Mouse (Mus musculus): ENCODE results near the gene Fgr. TPM values are rescaled to one million over a fixed set of nuclear protein-coding genes. Genes with fewer than 3 reads are reported as not detected.
"Not testable (repeated sequence)": the region's sequence is repeated elsewhere in the genome, so short reads cannot be mapped to it uniquely, and the experiment has no call there.

The Fgr gene
- 0.48 and 0.85 TPM in 2 replicates for polyA plus RNA-seq (2014; fragmentation: Nextera tagmentation; extraction: Ambion mirVana)

DNA sequence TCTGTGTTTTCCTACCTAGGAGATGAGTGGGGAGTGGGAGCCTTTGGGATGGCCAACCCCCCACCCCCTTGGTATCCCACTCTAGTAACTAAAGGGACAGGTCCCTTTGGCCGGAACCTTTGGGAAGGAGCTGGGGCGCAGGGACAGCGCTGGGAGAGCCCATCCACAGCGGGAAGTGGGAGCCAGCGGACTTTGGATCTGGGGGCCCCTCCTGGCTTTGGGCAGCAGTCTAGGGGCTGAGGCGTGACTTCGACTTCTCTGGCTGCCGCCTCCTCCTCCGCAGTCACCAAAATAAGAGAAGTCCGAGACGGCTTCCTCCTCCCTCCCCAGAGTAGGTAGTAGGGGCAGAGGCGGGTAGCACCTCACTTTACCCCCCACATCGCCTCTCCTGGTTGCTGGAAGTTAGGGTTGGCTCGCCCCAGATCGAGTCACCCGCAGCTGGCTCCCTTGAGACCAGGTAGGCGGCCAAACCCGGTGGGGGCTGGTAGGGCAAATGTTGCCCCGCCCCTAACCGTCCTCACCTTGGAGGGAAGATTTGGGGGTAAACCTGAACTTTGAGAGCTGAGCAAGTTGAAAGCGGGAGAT lies at the start of gene Fgr:
Gene Fgr (plus strand): TSS at position 282 of the 585 bp plus-strand sequence.
- no peak for DNase-seq (ENCODE audit: low spot score)
- H3K9ac ChIP-seq (ENCODE audit: low read depth, low read length), result 0 out of 2 replicates have a peak within 1 kb of the TSS, but pooled peaks have one; percentile 41
- peak within 1 kb of the TSS; percentile 10 for H3K4me3 ChIP-seq (ENCODE audit: low read depth, low read length)
- H3K9me3 ChIP-seq (ENCODE audit: control insufficient read depth, low read length), result no peaks in the 10 kb centered on the region
- peaks cover 15% of the 10 kb centered on the region for H3K4me1 ChIP-seq (ENCODE audit: control insufficient read depth, insufficient read depth, low read length)
- no peak for ATAC-seq (ENCODE audit: low read depth)
- H3K36me3 ChIP-seq (ENCODE audit: control insufficient read depth, insufficient read depth, low read length), result no peaks in the 10 kb centered on the region
- no peak within 1 kb of the TSS for H3K27ac ChIP-seq (replicated peaks; ENCODE audit: low read depth, low read length)
- H3K27me3 ChIP-seq (replicated peaks; ENCODE audit: control insufficient read depth, insufficient read depth, low read length), result peaks cover 23% of the 10 kb centered on the region; the same call in 1 of the 2 replicates
- peak within 1 kb of the TSS; percentile 39 for H3K4me2 ChIP-seq (ENCODE audit: low read depth, low read length)
- WGBS, result 13% methylated on average over 21 of the region's 21 CpGs

- 79% methylated on average over 2 of the region's 2 CpGs for WGBS
- H3K36me3 ChIP-seq (ENCODE audit: control insufficient read depth, insufficient read depth, low read length); ATAC-seq (ENCODE audit: low read depth); DNase-seq (ENCODE audit: low spot score); H3K4me2 ChIP-seq (ENCODE audit: low read depth, low read length); H3K27me3 ChIP-seq (replicated peaks; ENCODE audit: control insufficient read depth, insufficient read depth, low read length); H3K4me3 ChIP-seq (ENCODE audit: low read depth, low read length); H3K4me1 ChIP-seq (ENCODE audit: control insufficient read depth, insufficient read depth, low read length); H3K27ac ChIP-seq (replicated peaks; ENCODE audit: low read depth, low read length); H3K9ac ChIP-seq (ENCODE audit: low read depth, low read length); H3K9me3 ChIP-seq (ENCODE audit: control insufficient read depth, low read length): not testable (repeated sequence)
Measured at GRCm38 (mm10) chr4:132926520-132926919, 47.4 kb upstream of the Fgr start.

DNA sequence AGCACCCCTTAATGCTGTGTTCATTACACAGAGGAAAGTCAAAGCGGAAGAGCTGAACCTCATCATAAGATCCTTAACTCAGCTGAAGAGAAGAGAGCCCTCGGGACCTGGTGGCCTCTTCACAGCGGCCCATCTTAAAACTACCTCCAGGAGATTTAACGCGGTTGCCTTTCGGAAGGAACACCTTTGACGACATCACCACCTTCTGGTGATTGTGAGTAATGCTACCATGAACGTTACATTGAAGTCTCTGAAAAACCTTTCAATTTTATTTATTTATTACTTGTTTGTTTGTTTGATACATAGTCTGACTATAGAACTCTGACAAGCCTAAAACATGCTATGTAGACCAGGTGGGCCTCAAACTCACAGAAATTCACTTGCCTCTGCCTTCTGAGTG lies 43.1 kb upstream of the Fgr start:
- no peak for ATAC-seq (ENCODE audit: low read depth)

GRCm38 (mm10) chr4:132932752-132933404 lies 41.0 kb upstream of the Fgr start:
- no peak overlapping the region for H3K27ac ChIP-seq (replicated peaks; ENCODE audit: low read depth, low read length)
- H3K9me3 ChIP-seq (ENCODE audit: control insufficient read depth, low read length), result no peaks in the 10 kb centered on the region
- H3K4me2 ChIP-seq (ENCODE audit: low read depth, low read length), result no peak overlapping the region
- H3K4me1 ChIP-seq (ENCODE audit: control insufficient read depth, insufficient read depth, low read length), result no peaks in the 10 kb centered on the region
- H3K27me3 ChIP-seq (replicated peaks; ENCODE audit: control insufficient read depth, insufficient read depth, low read length), result no peaks in the 10 kb centered on the region
- no peak for DNase-seq (ENCODE audit: low spot score)
- no peak for ATAC-seq (ENCODE audit: low read depth)
- WGBS, result 79% methylated on average over 4 of the region's 4 CpGs
- H3K9ac ChIP-seq (ENCODE audit: low read depth, low read length), result no peak overlapping the region
- H3K4me3 ChIP-seq (ENCODE audit: low read depth, low read length), result no peak overlapping the region
- no peaks in the 10 kb centered on the region for H3K36me3 ChIP-seq (ENCODE audit: control insufficient read depth, insufficient read depth, low read length)

More for the DNA sequence above, 43.1 kb upstream of the Fgr start:
- H3K9ac ChIP-seq (ENCODE audit: low read depth, low read length), result no peak overlapping the region
- no peak overlapping the region for H3K4me2 ChIP-seq (ENCODE audit: low read depth, low read length)
- H3K4me3 ChIP-seq (ENCODE audit: low read depth, low read length), result no peak overlapping the region
- no peak overlapping the region for H3K27ac ChIP-seq (replicated peaks; ENCODE audit: low read depth, low read length)
- H3K36me3 ChIP-seq (ENCODE audit: control insufficient read depth, insufficient read depth, low read length), result no peaks in the 10 kb centered on the region
- no peaks in the 10 kb centered on the region for H3K27me3 ChIP-seq (replicated peaks; ENCODE audit: control insufficient read depth, insufficient read depth, low read length)
- no peaks in the 10 kb centered on the region for H3K9me3 ChIP-seq (ENCODE audit: control insufficient read depth, low read length)
- no peaks in the 10 kb centered on the region for H3K4me1 ChIP-seq (ENCODE audit: control insufficient read depth, insufficient read depth, low read length)
- peak; percentile 57 for DNase-seq (ENCODE audit: low spot score)
- 7% methylated on average over 8 of the region's 8 CpGs for WGBS

GRCm38 (mm10) chr4:132934639-132935038 lies 39.3 kb upstream of the Fgr start:
- H3K27me3 ChIP-seq (replicated peaks; ENCODE audit: control insufficient read depth, insufficient read depth, low read length), result no peaks in the 10 kb centered on the region
- no peak overlapping the region for H3K27ac ChIP-seq (replicated peaks; ENCODE audit: low read depth, low read length)
- peaks cover 8% of the 10 kb centered on the region; the same call in 1 of the 2 replicates for H3K4me1 ChIP-seq (ENCODE audit: control insufficient read depth, insufficient read depth, low read length)
- 28% methylated on average over 7 of the region's 7 CpGs for WGBS
- H3K9me3 ChIP-seq (ENCODE audit: control insufficient read depth, low read length), result no peaks in the 10 kb centered on the region
- H3K4me2 ChIP-seq (ENCODE audit: low read depth, low read length), result no peak overlapping the region
- no peak overlapping the region for H3K9ac ChIP-seq (ENCODE audit: low read depth, low read length)
- DNase-seq (ENCODE audit: low spot score) (peak; percentile 9), ATAC-seq (ENCODE audit: low read depth) (no peak)
- H3K36me3 ChIP-seq (ENCODE audit: control insufficient read depth, insufficient read depth, low read length), result no peaks in the 10 kb centered on the region
- H3K4me3 ChIP-seq (ENCODE audit: low read depth, low read length), result no peak overlapping the region

GRCm38 (mm10) chr4:132938181-132938941 lies 35.5 kb upstream of the Fgr start:
- Histone ChIP-seq H3K9ac (ENCODE audit: low read depth, low read length) (peak overlapping the region; percentile 17; the same call in 1 of the 2 replicates), H3K4me1 (ENCODE audit: control insufficient read depth, insufficient read depth, low read length) (peaks cover 8% of the 10 kb centered on the region; the same call in 1 of the 2 replicates), H3K27me3 (replicated peaks; ENCODE audit: control insufficient read depth, insufficient read depth, low read length) (0 out of 2 replicates have a peak, but pooled peaks cover 6% of the 10 kb centered on the region), H3K36me3 (ENCODE audit: control insufficient read depth, insufficient read depth, low read length) (no peaks in the 10 kb centered on the region), H3K4me2 (ENCODE audit: low read depth, low read length) (peak overlapping the region; percentile 43), H3K27ac (replicated peaks; ENCODE audit: low read depth, low read length) (peak overlapping the region; percentile 84), H3K9me3 (ENCODE audit: control insufficient read depth, low read length) (no peaks in the 10 kb centered on the region), H3K4me3 (ENCODE audit: low read depth, low read length) (0 out of 2 replicates have a peak overlapping the region, but pooled peaks have one; percentile 9)
- DNase-seq (ENCODE audit: low spot score) (peak; percentile 85), ATAC-seq (ENCODE audit: low read depth) (peak; percentile 88)
- WGBS, result 15% methylated on average over 12 of the region's 12 CpGs

DNA sequence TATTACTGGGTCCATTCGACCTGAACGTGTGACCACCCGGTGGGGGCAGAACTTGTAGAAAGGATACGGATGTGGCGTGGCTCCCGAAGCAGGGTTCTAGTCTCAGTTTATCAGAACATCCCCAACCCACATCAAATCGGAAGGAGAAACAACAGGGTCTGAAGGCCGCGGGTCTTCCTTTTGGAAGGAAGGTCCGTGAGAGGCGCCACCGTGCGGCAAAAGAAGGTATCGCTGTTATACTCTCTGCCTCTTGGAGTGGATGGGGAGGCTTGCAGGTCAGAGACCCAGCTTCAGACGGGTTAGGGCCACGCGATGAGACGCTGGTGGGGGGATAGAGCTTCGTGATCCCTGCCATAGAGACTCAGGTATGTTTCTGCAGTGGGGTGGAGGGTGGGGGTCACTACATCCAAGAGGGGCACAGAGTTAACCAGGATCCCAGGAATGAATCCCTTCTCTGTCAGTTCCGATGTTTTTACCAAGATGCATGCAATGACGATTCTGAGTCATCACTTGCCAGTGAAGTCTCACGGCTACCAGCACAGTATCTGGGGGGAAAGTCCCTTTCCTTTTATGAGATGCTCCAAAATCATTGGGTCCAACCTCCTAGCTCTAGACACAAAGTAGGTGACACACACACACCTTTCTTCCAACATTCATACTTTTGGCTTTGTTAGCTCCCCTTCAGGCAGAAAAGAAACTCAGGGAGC lies 34.3 kb upstream of the Fgr start:
- DNase-seq (ENCODE audit: low spot score) (peak; percentile 43), ATAC-seq (ENCODE audit: low read depth) (no peak)
- Histone ChIP-seq H3K27ac (replicated peaks; ENCODE audit: low read depth, low read length) (no peak overlapping the region), H3K36me3 (ENCODE audit: control insufficient read depth, insufficient read depth, low read length) (no peaks in the 10 kb centered on the region), H3K4me2 (ENCODE audit: low read depth, low read length) (peak overlapping the region; percentile 25; the same call in 1 of the 2 replicates), H3K4me3 (ENCODE audit: low read depth, low read length) (no peak overlapping the region), H3K9me3 (ENCODE audit: control insufficient read depth, low read length) (no peaks in the 10 kb centered on the region), H3K4me1 (ENCODE audit: control insufficient read depth, insufficient read depth, low read length) (peaks cover 8% of the 10 kb centered on the region; the same call in 1 of the 2 replicates), H3K9ac (ENCODE audit: low read depth, low read length) (no peak overlapping the region), H3K27me3 (replicated peaks; ENCODE audit: control insufficient read depth, insufficient read depth, low read length) (0 out of 2 replicates have a peak, but pooled peaks cover 6% of the 10 kb centered on the region)
- WGBS, result 27% methylated on average over 22 of the region's 22 CpGs

All from embryonic facial prominence, embryonic 14.5 days (tissue).